Mouse (Mus musculus) limb, embryonic 10.5 days (tissue): ENCODE data around the gene Kcnk1. TPM values are rescaled to one million over a fixed set of nuclear protein-coding genes. Genes with fewer than 3 reads are reported as not detected.

ENCODE experiments used
- DNase-seq: peaks from one replicate; pipeline ENCODE4 v3.0.0-alpha.2; 2017; ENCODE audit warnings: low spot score
- H3K27ac ChIP-seq: fragments of 300-500 bp; sonication (generic); 2 replicates; pipeline ENCODE4 v1.5.1; 2016; ENCODE audit warnings: mild to moderate bottlenecking
- H3K27me3 ChIP-seq: fragments of 300-500 bp; sonication (generic); 2 replicates; pipeline ENCODE4 v1.6.1; 2016; ENCODE audit warnings: low read depth, mild to moderate bottlenecking; ENCODE audit not compliant: poor library complexity, severe bottlenecking
- H3K36me3 ChIP-seq: fragments of 300-500 bp; sonication (generic); 2 replicates; pipeline ENCODE4 v1.6.1; 2016; ENCODE audit warnings: mild to moderate bottlenecking, moderate library complexity
- H3K4me1 ChIP-seq: fragments of 300-500 bp; sonication (generic); 2 replicates; pipeline ENCODE4 v1.6.1; 2016
- H3K4me3 ChIP-seq: fragments of 300-500 bp; sonication (generic); 2 replicates; pipeline ENCODE4 v1.5.1; 2016; ENCODE audit warnings: mild to moderate bottlenecking, moderate library complexity
- H3K9me3 ChIP-seq: fragments of 300-500 bp; sonication (generic); replicated peaks from 2 replicates; pipeline ENCODE4 v1.6.1; 2016; ENCODE audit warnings: mild to moderate bottlenecking
- WGBS: fragments of 180-500 bp; shearing (Covaris S2); methylation state at CpG from one replicate; pipeline ENCODE4 v1.1.7; 2016; 5-methylcytosine and 5-hydroxymethylcytosine counted together
- polyA plus RNA-seq: library from polyadenylated mRNA; unstranded; fragments of >200 nt; fragmentation: Nextera tagmentation; extraction: Ambion mirVana; gene quantifications from 2 replicates; pipeline ENCODE4 v1.2.1, GENCODE M21; 2016

The Kcnk1 gene
- polyA plus RNA-seq, 1 experiment from 2014 or later, result 10.1 TPM

DNA sequence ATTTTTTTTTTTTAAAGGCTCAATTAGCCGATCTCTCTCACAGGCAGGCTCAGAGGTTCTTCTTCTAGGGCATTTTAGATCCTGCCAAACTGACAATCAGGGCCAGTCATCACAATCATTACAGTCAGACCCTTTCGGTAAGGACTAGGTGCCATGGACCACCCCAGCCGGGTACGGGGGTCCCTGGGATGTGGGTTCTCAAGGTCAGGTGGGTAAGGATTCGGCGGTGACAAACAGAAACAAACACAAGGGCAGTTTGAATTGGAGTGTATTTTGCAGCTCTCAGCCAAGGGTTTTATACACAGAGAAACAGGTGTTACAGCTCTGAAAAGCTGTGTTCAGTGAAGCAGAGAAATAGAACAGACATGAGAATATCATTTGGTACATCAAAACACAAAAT, 8.6 kb downstream of the Kcnk1 start:
- Histone ChIP-seq H3K4me1 (0 out of 2 replicates have a peak, but pooled peaks cover 4% of the 10 kb centered on the region), H3K4me3 (no peak overlapping the region), H3K27me3 (no peaks in the 10 kb centered on the region), H3K27ac (no peak overlapping the region), H3K9me3 (no peaks in the 10 kb centered on the region), H3K36me3 (no peaks in the 10 kb centered on the region)
- WGBS, result 95% methylated on average over 6 of the region's 6 CpGs
- no peak for DNase-seq

DNA sequence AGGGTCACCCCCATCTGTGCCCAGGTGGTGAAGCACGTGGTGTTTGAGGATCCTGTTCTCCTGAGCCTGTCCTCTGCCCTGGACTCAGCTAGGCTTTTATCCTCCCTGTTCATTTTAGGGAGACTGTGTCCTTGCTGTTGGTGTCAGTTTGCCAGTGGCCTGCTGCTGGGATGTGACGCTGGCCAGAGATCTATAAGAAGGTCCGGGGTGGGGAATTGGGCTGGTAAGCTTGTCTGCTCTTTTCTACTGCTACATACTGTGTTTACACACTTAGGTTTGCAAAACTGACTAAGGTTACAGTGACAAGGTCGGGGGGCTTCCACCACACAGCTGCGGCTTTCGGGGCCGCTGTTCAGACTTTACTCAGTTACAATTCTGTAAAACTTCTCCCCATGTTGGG, 10.0 kb downstream of the Kcnk1 start:
- no peaks in the 10 kb centered on the region for H3K27me3 ChIP-seq
- DNase-seq, result peak; percentile 21
- no peaks in the 10 kb centered on the region for H3K9me3 ChIP-seq
- H3K36me3 ChIP-seq, result no peaks in the 10 kb centered on the region
- 73% methylated on average over 7 of the region's 7 CpGs for WGBS
- H3K4me3 ChIP-seq, result no peak overlapping the region
- H3K27ac ChIP-seq, result no peak overlapping the region
- no peaks in the 10 kb centered on the region for H3K4me1 ChIP-seq

DNA sequence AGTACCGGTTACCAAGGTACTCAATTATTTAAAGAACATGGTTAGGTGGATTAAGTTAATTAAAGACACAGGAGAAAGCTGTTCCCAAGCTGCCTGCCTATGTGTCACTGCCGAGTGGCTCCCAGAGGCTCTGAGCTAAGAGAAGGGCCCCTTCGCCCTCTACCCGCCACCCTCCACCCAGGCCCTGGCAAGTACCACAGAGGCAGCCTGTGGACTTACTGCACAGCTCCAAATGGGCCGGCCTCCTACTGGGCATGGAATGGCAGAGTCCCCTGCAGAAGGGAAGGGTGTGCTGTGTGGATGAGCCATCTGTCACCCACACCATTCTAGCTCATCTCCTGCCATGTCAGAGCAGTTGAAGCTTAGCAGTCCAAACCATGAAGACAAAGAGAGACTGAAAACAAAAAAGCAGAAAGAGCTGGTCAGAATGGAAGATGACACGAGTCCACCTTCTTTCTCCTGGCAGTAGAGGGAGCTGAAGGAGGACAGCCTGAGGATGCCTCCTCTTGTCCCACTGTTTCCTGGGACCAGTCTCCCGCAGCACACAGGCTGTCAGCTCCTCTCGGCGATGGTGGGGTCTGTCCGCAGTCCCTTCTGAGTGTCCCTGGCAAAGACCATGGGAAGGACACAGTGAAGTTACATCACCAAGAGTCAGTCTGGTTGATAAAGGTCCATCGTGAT, 11.5 kb downstream of the Kcnk1 start:
- no peaks in the 10 kb centered on the region for H3K9me3 ChIP-seq
- no peaks in the 10 kb centered on the region for H3K36me3 ChIP-seq
- no peak for DNase-seq
- no peaks in the 10 kb centered on the region for H3K27me3 ChIP-seq
- no peaks in the 10 kb centered on the region for H3K4me1 ChIP-seq
- WGBS, result 84% methylated on average over 11 of the region's 11 CpGs
- no peak overlapping the region for H3K27ac ChIP-seq
- H3K4me3 ChIP-seq, result no peak overlapping the region

DNA sequence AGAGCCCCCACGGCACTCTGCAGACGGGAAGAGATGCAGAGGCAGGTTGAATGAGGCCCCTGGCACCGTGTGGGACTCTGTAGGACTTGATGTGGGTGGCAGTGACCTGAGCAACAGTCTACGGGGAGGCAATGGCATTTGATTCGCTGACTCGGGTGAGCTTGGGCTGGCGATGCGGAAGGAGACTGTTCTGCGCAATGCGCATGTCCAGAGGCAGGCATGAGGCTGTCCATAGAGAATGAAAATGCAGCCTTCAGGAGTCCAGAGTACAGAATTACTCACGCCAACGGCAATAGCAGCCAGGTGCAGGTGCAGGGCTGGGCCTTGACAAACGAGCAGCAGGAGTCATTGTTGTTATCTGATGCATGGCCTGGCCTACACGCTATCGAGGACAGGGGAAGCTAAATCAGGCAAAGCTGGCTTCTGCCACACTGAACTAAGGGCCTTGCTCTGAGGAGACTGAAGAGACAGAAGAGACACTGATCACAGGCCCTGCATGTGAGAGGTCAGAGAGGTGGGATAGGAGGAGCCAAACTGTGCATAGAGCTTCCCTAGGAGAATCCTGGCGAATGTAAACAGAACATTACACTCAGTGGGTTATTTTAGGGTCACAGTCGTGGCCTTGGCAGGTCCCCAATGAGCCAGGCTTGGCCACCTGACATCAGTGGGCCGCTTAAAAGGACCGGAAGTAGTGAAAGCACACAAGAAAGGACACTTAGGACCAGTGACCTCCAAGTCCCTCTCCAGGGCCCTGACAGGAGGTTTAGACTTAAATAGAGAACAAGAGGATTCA, 12.8 kb downstream of the Kcnk1 start:
- no peak overlapping the region for H3K27ac ChIP-seq
- WGBS, result 86% methylated on average over 19 of the region's 19 CpGs
- no peaks in the 10 kb centered on the region for H3K36me3 ChIP-seq
- no peak for DNase-seq
- H3K9me3 ChIP-seq, result no peaks in the 10 kb centered on the region
- H3K27me3 ChIP-seq, result no peaks in the 10 kb centered on the region
- no peak overlapping the region for H3K4me3 ChIP-seq
- H3K4me1 ChIP-seq, result no peaks in the 10 kb centered on the region

DNA sequence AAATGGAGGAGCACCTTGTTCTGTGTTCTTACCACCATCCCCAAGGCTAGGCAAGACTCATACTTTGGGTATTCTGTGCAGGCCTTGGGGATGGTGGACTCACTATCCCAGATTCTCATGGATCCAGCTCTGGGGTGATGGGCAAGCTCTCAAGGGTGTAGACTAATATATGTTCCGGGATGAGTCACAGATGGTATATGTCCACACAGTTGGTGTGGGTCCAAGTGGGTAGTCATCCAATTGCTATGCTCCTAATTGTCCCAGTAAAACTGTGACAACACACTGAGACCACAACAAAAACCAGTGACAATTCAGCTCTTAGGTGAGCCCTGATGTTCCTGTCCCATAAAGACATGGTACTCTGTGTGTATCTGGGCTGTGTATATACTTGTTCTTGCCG, 14.0 kb downstream of the Kcnk1 start:
- no peak overlapping the region for H3K4me3 ChIP-seq
- DNase-seq, result no peak
- H3K27ac ChIP-seq, result no peak overlapping the region
- no peaks in the 10 kb centered on the region for H3K27me3 ChIP-seq
- H3K4me1 ChIP-seq, result no peaks in the 10 kb centered on the region
- 86% methylated on average over 2 of the region's 2 CpGs for WGBS
- no peaks in the 10 kb centered on the region for H3K36me3 ChIP-seq
- no peaks in the 10 kb centered on the region for H3K9me3 ChIP-seq

DNA sequence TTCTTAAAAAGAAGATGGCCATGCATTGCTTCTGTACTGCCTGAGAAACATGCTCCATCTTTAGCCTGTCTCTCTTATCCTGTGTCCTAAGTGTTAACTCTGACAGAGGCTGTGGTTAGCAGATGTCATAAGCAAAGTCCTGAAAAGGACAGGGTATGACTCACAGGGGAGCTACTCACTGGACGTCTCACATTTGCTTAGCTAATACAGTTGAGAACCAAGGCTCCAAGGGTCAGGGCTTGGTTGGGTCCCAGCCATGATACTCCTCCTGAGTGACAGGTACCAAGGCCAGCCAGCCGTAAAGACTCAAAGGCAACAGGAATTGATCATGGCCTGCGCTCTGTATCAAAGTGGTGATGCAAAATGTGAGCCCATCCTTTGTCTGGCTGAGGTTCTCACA, 15.9 kb downstream of the Kcnk1 start:
- Histone ChIP-seq H3K4me3 (no peak overlapping the region), H3K27ac (no peak overlapping the region), H3K4me1 (no peaks in the 10 kb centered on the region), H3K27me3 (no peaks in the 10 kb centered on the region), H3K36me3 (no peaks in the 10 kb centered on the region), H3K9me3 (no peaks in the 10 kb centered on the region)
- WGBS, result 90% methylated on average over 3 of the region's 3 CpGs
- DNase-seq, result no peak

DNA sequence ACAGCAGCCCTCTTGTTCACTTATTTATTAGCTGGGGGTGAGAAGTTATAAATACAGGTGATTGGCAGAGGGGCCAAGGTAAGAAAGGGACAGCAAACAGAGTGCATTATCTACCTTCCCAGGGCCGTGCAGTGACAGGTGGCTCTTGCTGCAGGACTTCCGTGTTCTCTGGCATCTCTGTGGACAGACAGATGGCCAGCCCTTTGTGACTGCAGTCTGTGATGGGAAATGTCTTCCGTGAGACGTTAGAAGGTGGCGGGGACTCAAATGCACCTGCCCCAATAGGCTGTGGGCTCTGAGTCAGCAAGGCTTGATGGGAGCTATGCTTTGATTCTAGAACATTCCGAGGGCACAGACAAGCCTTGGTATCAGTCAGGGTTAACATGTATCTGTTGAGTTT, 17.4 kb downstream of the Kcnk1 start:
- no peak for DNase-seq
- Histone ChIP-seq H3K4me3 (no peak overlapping the region), H3K36me3 (no peaks in the 10 kb centered on the region), H3K9me3 (no peaks in the 10 kb centered on the region), H3K27me3 (no peaks in the 10 kb centered on the region), H3K27ac (no peak overlapping the region), H3K4me1 (no peaks in the 10 kb centered on the region)
- WGBS, result 91% methylated on average over 6 of the region's 6 CpGs

DNA sequence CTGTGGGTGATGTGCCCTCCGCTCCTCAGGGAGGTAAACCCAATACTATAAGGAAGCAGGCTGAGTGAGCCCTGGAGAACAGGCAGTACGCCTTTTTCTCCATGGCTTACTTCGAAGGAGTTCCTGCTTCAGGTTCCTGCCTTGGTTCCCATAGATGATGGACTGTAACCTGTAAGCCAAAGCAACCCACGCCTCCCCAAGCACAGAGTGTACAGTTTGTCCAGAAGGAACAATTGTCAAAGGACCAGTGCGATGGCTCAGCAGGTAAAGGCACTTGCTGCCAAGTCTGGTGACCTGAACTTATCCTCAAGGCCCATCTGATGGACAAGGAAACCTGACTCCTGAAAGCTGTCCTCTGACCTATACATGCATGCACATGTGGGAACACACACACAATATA, 18.7 kb downstream of the Kcnk1 start:
- no peaks in the 10 kb centered on the region for H3K4me1 ChIP-seq
- no peaks in the 10 kb centered on the region for H3K9me3 ChIP-seq
- DNase-seq, result no peak
- H3K27ac ChIP-seq, result no peak overlapping the region
- 95% methylated on average over 5 of the region's 5 CpGs for WGBS
- H3K4me3 ChIP-seq, result no peak overlapping the region
- no peaks in the 10 kb centered on the region for H3K36me3 ChIP-seq
- no peaks in the 10 kb centered on the region for H3K27me3 ChIP-seq

DNA sequence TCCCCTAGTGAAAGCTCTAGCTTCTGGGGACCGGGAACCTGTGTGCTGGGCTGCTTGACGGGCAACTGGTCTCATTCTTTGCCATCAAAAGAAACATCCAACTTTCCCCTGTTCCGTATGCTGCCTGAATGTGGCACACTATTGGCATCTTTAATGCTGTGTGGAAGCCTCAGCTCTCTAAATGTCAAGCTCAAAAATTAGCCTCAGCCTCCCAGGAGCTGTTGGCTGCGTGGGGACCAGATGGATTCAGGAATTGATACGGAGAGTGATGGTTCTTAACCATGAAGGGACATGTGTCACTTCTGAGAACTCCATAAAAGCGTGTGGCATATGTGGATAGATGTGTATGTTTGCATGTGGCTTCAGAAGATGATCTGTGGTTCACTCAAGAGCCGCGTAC, 27.0 kb downstream of the Kcnk1 start:
- Histone ChIP-seq H3K27ac (no peak overlapping the region), H3K4me1 (no peaks in the 10 kb centered on the region), H3K36me3 (no peaks in the 10 kb centered on the region), H3K27me3 (no peaks in the 10 kb centered on the region), H3K9me3 (no peaks in the 10 kb centered on the region), H3K4me3 (no peak overlapping the region)
- DNase-seq, result no peak
- WGBS, result 96% methylated on average over 8 of the region's 8 CpGs

DNA sequence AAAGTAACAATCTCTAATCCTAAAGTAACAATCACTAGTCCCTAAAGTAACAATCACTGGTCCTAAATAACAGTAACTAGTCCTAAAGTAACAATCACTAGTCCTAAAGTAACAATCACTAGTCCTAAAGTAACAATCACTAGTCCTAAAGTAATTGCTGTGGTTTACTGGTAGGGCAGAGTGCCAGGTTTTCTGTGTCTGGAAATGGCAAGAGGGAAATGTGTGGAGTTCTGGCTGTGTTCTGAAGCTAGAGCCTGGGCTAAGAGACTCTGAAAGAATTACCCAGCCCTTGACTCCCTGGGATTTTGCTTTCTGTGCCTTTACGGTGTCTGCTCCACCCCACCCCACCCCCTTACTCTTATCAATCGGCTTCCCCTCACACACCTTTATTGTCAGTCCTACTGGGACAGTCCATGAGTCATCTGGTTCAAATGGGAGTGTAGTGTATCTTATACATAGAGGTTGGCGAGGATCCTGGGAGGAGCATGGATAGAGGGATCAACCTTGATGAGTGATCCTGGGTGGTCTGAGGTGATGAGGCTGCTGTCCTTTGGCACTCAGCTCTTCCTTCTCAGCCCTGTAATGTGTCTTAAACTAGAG, 28.8 kb downstream of the Kcnk1 start:
- Histone ChIP-seq H3K9me3 (no peaks in the 10 kb centered on the region), H3K4me3 (no peak overlapping the region), H3K4me1 (no peaks in the 10 kb centered on the region; the same call in 1 of the 2 replicates), H3K27ac (no peak overlapping the region), H3K27me3 (no peaks in the 10 kb centered on the region), H3K36me3 (no peaks in the 10 kb centered on the region)
- DNase-seq, result no peak
- WGBS, result 90% methylated on average over 3 of the region's 3 CpGs

DNA sequence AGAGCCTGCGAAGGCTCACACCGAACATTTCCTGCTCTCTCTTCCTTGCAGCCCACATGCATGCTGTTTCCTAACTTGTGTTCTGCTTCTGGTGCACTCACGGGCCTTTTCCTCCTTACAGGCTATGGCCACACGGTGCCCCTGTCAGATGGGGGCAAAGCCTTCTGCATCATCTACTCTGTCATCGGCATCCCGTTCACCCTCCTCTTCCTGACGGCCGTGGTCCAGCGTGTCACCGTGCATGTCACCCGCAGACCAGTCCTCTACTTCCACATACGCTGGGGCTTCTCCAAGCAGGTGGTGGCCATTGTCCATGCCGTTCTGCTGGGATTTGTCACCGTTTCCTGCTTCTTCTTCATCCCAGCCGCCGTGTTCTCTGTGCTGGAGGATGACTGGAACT, 29.9 kb downstream of the Kcnk1 start:
- WGBS, result 94% methylated on average over 16 of the region's 16 CpGs
- H3K4me3 ChIP-seq, result no peak overlapping the region
- H3K27me3 ChIP-seq, result no peaks in the 10 kb centered on the region
- DNase-seq, result no peak
- H3K4me1 ChIP-seq, result no peaks in the 10 kb centered on the region; the same call in 1 of the 2 replicates
- no peaks in the 10 kb centered on the region for H3K36me3 ChIP-seq
- H3K9me3 ChIP-seq, result no peaks in the 10 kb centered on the region
- no peak overlapping the region for H3K27ac ChIP-seq

DNA sequence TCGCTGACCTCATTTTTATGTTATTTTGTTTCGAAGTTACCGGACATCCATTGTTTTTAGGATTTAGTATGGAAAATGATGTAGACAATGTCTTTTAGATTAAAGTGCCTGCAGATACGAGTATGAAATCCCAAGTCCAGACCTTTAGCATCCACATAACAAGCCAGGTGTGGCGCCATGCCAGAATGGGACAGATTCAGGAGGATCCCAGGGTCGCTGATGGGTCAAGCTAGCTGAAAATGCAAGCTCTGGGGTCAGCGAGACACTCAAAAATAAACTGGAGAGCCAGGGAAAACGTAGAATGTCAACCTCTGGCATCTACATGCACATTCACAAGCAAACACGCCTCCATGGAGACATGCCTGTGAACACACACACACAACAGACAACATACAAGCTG, 31.2 kb downstream of the Kcnk1 start:
- Histone ChIP-seq H3K4me3 (no peak overlapping the region), H3K36me3 (no peaks in the 10 kb centered on the region), H3K4me1 (no peaks in the 10 kb centered on the region; the same call in 1 of the 2 replicates), H3K27ac (no peak overlapping the region), H3K9me3 (no peaks in the 10 kb centered on the region), H3K27me3 (no peaks in the 10 kb centered on the region)
- DNase-seq, result no peak
- 91% methylated on average over 9 of the region's 9 CpGs for WGBS

DNA sequence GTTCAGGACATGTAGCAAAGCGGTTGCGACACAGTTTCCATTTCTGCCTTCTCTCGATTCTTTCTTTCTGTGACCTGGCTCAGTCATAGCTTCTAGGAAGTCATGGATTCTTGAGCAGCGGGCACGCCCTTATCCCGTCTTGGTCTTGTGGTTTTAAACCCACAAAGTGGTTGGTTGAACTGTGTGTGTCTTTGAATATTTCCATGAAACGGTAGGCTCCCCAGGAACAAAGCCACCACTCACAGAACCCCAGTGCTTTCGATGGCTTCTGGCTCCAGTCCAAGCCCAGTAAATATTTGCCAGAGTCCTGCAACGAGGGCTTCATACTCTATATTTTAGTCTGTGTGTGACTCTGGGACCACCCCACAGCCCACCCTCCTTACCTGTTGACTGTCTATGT, 31.6 kb downstream of the Kcnk1 start:
- H3K4me3 ChIP-seq, result no peak overlapping the region
- no peak for DNase-seq
- H3K4me1 ChIP-seq, result no peaks in the 10 kb centered on the region; the same call in 1 of the 2 replicates
- H3K27me3 ChIP-seq, result no peaks in the 10 kb centered on the region
- no peaks in the 10 kb centered on the region for H3K36me3 ChIP-seq
- no peaks in the 10 kb centered on the region for H3K9me3 ChIP-seq
- H3K27ac ChIP-seq, result no peak overlapping the region
- 94% methylated on average over 9 of the region's 9 CpGs for WGBS
